Mouse (Mus musculus) neural tube, embryonic 12.5 days (tissue): ENCODE measurements around the gene Arhgef10l. TPM values are rescaled to one million over a fixed set of nuclear protein-coding genes. Genes with fewer than 3 reads are reported as not detected.
"Not testable (repeated sequence)": the region's sequence is repeated elsewhere in the genome, so short reads cannot be mapped to it uniquely, and the experiment has no call there.

Experiments used
- ATAC-seq: fragments of 200-750 bp; cut with Nextera tagmentation; 2 replicates; pipeline ENCODE4 v1.8.0; 2017; ENCODE audit warnings: low read depth, mild to moderate bottlenecking, moderate TSS enrichment, moderate library complexity; ENCODE audit not compliant: low FRiP score
- H3K27ac ChIP-seq: fragments of 300-500 bp; sonication (generic); 2 replicates; pipeline ENCODE4 v1.5.1; 2016
- H3K27me3 ChIP-seq: fragments of 300-500 bp; sonication (generic); replicated peaks from 2 replicates; pipeline ENCODE4 v1.6.1; 2016; ENCODE audit warnings: mild to moderate bottlenecking
- H3K36me3 ChIP-seq: fragments of 300-500 bp; sonication (generic); 2 replicates; pipeline ENCODE4 v1.6.1; 2016; ENCODE audit warnings: mild to moderate bottlenecking
- H3K4me1 ChIP-seq: fragments of 300-500 bp; sonication (generic); 2 replicates; pipeline ENCODE4 v1.6.1; 2016
- H3K4me2 ChIP-seq: fragments of 300-500 bp; sonication (generic); replicated peaks from 2 replicates; pipeline ENCODE4 v1.6.1; 2016; ENCODE audit warnings: mild to moderate bottlenecking
- H3K4me3 ChIP-seq: fragments of 300-500 bp; sonication (generic); 2 replicates; pipeline ENCODE4 v1.5.1; 2016
- H3K9ac ChIP-seq: fragments of 300-500 bp; sonication (generic); 2 replicates; pipeline ENCODE4 v1.6.1; 2016; ENCODE audit warnings: mild to moderate bottlenecking
- H3K9me3 ChIP-seq: fragments of 300-500 bp; sonication (generic); 2 replicates; pipeline ENCODE4 v1.6.1; 2016; ENCODE audit warnings: mild to moderate bottlenecking
- WGBS: fragments of 180-500 bp; shearing (Covaris S2); methylation state at CpG from one replicate; pipeline ENCODE4 v1.1.7; 2016; 5-methylcytosine and 5-hydroxymethylcytosine counted together
- polyA plus RNA-seq: library from polyadenylated mRNA; unstranded; fragments of >200 nt; fragmentation: Nextera tagmentation; extraction: Ambion mirVana; gene quantifications from 2 replicates; pipeline ENCODE4 v1.2.1, GENCODE M21; 2016

Arhgef10l gene
- polyA plus RNA-seq, 1 experiment from 2014 or later: 38.8 TPM

GRCm38 (mm10) chr4:140564459-140564858 is 101.4 kb downstream of the Arhgef10l start:
- WGBS: 91% methylated on average over 1 of the region's 1 CpGs
- H3K4me1 ChIP-seq, H3K27me3 ChIP-seq, H3K4me3 ChIP-seq, H3K27ac ChIP-seq, H3K9me3 ChIP-seq, H3K9ac ChIP-seq, ATAC-seq, H3K4me2 ChIP-seq: not testable (repeated sequence)
- H3K36me3 ChIP-seq: peaks cover 97% of the 10 kb centered on the region

DNA sequence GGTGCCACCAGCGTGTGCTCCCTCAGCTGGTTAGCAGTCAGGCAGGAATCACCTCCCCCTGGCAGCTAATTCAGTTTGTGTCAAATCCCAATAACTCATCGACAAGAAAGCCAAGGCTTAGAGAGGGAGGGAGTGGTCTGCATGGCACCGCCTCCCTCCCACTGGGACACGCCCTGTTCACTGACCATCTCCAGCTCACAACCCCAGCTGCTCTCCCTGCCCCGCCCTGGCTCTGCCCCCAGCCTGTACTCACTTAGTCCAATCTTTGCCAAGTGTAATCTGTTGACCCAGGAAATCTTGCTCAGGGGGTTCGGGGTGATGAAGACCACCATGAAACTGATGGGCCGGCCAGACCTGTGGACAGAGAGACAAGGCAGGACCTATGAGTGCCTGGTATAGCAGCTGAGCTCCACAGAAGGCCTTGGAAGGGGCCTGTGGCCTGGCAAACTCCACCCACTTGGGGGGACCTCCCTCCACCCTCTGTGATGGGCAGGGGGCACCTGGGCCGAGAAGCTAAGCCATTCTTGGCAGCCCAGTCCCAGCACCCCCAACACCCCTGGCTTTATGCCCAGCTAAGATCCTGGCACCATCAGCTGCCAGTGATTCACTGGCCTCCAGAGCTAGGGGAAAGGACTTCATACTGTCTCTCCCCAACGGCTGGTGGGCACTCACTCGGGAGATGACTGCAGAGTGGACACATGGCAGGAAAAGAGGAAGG is 103.2 kb downstream of the Arhgef10l start:
- H3K36me3 ChIP-seq: peaks cover 95% of the 10 kb centered on the region
- H3K4me3 ChIP-seq: no peak overlapping the region
- no peak overlapping the region for H3K9ac ChIP-seq
- no peaks in the 10 kb centered on the region for H3K4me1 ChIP-seq
- H3K9me3 ChIP-seq: peaks cover 9% of the 10 kb centered on the region; the same call in 1 of the 2 replicates
- no peak for ATAC-seq
- H3K27me3 ChIP-seq: no peaks in the 10 kb centered on the region
- WGBS: 87% methylated on average over 10 of the region's 10 CpGs
- no peak overlapping the region for H3K4me2 ChIP-seq
- no peak overlapping the region for H3K27ac ChIP-seq

- Histone ChIP-seq H3K4me1 (0 out of 2 replicates have a peak, but pooled peaks cover under 1% of the 10 kb centered on the region), H3K9ac (no peak overlapping the region), H3K27ac (no peak overlapping the region), H3K9me3 (peaks cover 9% of the 10 kb centered on the region; the same call in 1 of the 2 replicates), H3K4me3 (no peak overlapping the region), H3K36me3 (peaks cover 95% of the 10 kb centered on the region), H3K4me2 (no peak overlapping the region), H3K27me3 (no peaks in the 10 kb centered on the region)
- 100% methylated on average over 3 of the region's 3 CpGs for WGBS
- ATAC-seq: no peak
These were observed 104.1 kb downstream of the Arhgef10l start for GRCm38 (mm10) chr4:140561744-140562143.

DNA sequence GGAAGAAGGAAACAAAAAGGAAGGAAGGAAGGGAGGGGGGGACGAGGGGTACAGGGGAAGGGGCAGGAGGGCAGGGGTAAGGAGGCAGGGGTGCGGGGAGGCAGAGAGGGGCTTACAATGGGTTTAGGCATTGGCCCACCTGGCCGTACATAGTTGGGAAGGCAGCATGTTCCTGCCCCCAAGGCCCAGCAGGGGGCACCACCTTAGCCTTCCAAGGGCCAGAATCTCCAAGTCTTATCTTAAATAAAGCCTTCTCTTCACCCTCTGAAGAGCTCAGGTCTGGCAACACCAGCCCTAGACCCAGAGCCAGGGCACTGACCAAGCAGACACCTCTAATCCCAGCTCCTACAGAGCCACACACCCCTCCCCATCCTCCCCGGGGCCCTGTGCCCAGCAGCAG is 106.0 kb downstream of the Arhgef10l start:
- no peaks in the 10 kb centered on the region for H3K27me3 ChIP-seq
- whole genome bisulfite sequencing: 83% methylated on average over 4 of the region's 4 CpGs
- no peak for ATAC-seq
- 0 out of 2 replicates have a peak, but pooled peaks cover 2% of the 10 kb centered on the region for H3K4me1 ChIP-seq
- peaks cover 86% of the 10 kb centered on the region for H3K36me3 ChIP-seq
- no peak overlapping the region for H3K9ac ChIP-seq
- no peak overlapping the region for H3K4me3 ChIP-seq
- peaks cover 9% of the 10 kb centered on the region; the same call in 1 of the 2 replicates for H3K9me3 ChIP-seq
- no peak overlapping the region for H3K4me2 ChIP-seq
- H3K27ac ChIP-seq: no peak overlapping the region

GRCm38 (mm10) chr4:140558193-140558592 is 107.6 kb downstream of the Arhgef10l start:
- WGBS: 85% methylated on average over 5 of the region's 5 CpGs
- H3K27me3 ChIP-seq: no peaks in the 10 kb centered on the region
- no peak overlapping the region for H3K9ac ChIP-seq
- peaks cover 82% of the 10 kb centered on the region for H3K36me3 ChIP-seq
- no peak overlapping the region for H3K4me3 ChIP-seq
- H3K4me1 ChIP-seq: 0 out of 2 replicates have a peak, but pooled peaks cover 2% of the 10 kb centered on the region
- no peak for ATAC-seq
- no peak overlapping the region for H3K4me2 ChIP-seq
- H3K9me3 ChIP-seq: peaks cover 9% of the 10 kb centered on the region; the same call in 1 of the 2 replicates
- no peak overlapping the region for H3K27ac ChIP-seq

- Histone ChIP-seq H3K4me1 (0 out of 2 replicates have a peak, but pooled peaks cover 2% of the 10 kb centered on the region), H3K9ac (no peak overlapping the region), H3K4me3 (no peak overlapping the region), H3K36me3 (peaks cover 82% of the 10 kb centered on the region), H3K4me2 (no peak overlapping the region), H3K9me3 (peaks cover 4% of the 10 kb centered on the region; the same call in 1 of the 2 replicates), H3K27me3 (no peaks in the 10 kb centered on the region), H3K27ac (no peak overlapping the region)
- WGBS: 79% methylated on average over 10 of the region's 10 CpGs
- ATAC-seq: no peak
These were observed 109.3 kb downstream of the Arhgef10l start for GRCm38 (mm10) chr4:140556561-140556960.

GRCm38 (mm10) chr4:140555273-140555672 is 110.5 kb downstream of the Arhgef10l start:
- Histone ChIP-seq H3K4me3 (no peak overlapping the region), H3K4me1 (0 out of 2 replicates have a peak, but pooled peaks cover 2% of the 10 kb centered on the region), H3K4me2 (no peak overlapping the region)

DNA sequence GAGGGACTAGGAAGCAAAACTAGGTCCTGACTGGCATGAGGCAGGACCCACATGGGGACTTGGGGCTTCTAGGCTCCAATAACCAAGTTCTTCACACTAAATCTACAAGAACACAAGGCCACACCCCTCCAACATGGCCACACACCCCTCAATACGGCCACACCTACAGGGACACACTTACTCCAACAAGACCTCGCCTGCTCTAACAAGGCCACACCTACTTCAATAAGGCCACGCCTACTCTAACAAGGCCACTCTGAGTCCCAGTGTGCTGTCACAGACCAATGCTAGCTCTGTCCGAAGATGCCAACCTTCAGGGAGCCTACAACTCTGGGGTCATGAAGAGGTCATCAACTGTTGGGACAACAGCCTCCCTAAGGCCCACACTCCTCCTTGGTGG is 111.3 kb downstream of the Arhgef10l start:
- Histone ChIP-seq H3K9ac (no peak overlapping the region), H3K27me3 (no peaks in the 10 kb centered on the region), H3K4me2 (no peak overlapping the region), H3K9me3 (no peaks in the 10 kb centered on the region), H3K27ac (no peak overlapping the region), H3K4me1 (0 out of 2 replicates have a peak, but pooled peaks cover 2% of the 10 kb centered on the region), H3K36me3 (peaks cover 82% of the 10 kb centered on the region), H3K4me3 (no peak overlapping the region)
- no peak for ATAC-seq
- WGBS: 82% methylated on average over 4 of the region's 4 CpGs

More at GRCm38 (mm10) chr4:140555273-140555672, 110.5 kb downstream of the Arhgef10l start:
- H3K36me3 ChIP-seq: peaks cover 82% of the 10 kb centered on the region
- no peaks in the 10 kb centered on the region for H3K9me3 ChIP-seq
- no peaks in the 10 kb centered on the region for H3K27me3 ChIP-seq
- no peak for ATAC-seq
- 55% methylated on average over 7 of the region's 7 CpGs for WGBS
- H3K9ac ChIP-seq: no peak overlapping the region
- H3K27ac ChIP-seq: no peak overlapping the region

- 0 out of 2 replicates have a peak, but pooled peaks cover 2% of the 10 kb centered on the region for H3K4me1 ChIP-seq
- no peak overlapping the region for H3K27ac ChIP-seq
- ATAC-seq: no peak
- no peaks in the 10 kb centered on the region for H3K27me3 ChIP-seq
- WGBS: 91% methylated on average over 17 of the region's 17 CpGs
- peaks cover 78% of the 10 kb centered on the region for H3K36me3 ChIP-seq
- no peak overlapping the region for H3K4me3 ChIP-seq
- no peaks in the 10 kb centered on the region for H3K9me3 ChIP-seq
- H3K4me2 ChIP-seq: no peak overlapping the region
- H3K9ac ChIP-seq: no peak overlapping the region
These were observed 114.0 kb downstream of the Arhgef10l start for GRCm38 (mm10) chr4:140551766-140552165.

GRCm38 (mm10) chr4:140550670-140551069 is 115.1 kb downstream of the Arhgef10l start:
- H3K9me3 ChIP-seq: no peaks in the 10 kb centered on the region
- H3K36me3 ChIP-seq: peaks cover 79% of the 10 kb centered on the region
- WGBS: 95% methylated on average over 6 of the region's 6 CpGs

GRCm38 (mm10) chr4:140549975-140550374 is 115.8 kb downstream of the Arhgef10l start:
- ATAC-seq: peak; percentile 45; the same call in 1 of the 2 replicates
- H3K27ac ChIP-seq: no peak overlapping the region
- no peak overlapping the region for H3K4me2 ChIP-seq
- H3K9me3 ChIP-seq: no peaks in the 10 kb centered on the region
- H3K27me3 ChIP-seq: no peaks in the 10 kb centered on the region
- H3K4me3 ChIP-seq: no peak overlapping the region
- peaks cover 79% of the 10 kb centered on the region for H3K36me3 ChIP-seq
- H3K4me1 ChIP-seq: no peaks in the 10 kb centered on the region
- 78% methylated on average over 12 of the region's 12 CpGs for WGBS
- H3K9ac ChIP-seq: no peak overlapping the region

More at GRCm38 (mm10) chr4:140550670-140551069, 115.1 kb downstream of the Arhgef10l start:
- Histone ChIP-seq H3K27ac (no peak overlapping the region), H3K4me1 (no peaks in the 10 kb centered on the region), H3K9ac (no peak overlapping the region), H3K4me2 (no peak overlapping the region), H3K27me3 (no peaks in the 10 kb centered on the region), H3K4me3 (no peak overlapping the region)
- no peak for ATAC-seq

DNA sequence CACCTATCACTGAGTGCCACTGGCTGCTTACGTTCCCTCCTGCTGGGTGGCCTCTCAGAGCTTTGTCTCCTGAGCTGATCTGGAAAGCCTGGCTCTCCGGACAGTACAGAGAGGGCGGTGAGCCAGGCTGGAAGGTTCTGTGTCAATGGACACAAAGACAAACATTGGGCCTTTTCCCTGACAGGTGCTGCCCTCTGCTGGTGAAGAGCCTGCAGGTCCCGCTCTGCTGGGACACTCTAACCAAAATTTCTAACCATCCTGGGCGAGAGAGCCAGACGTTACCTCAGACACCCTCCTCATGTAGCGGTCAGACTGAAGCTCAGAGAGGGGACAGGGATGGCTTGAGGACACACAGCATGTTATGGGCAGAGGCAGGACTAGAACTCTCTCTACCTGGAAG is 118.3 kb downstream of the Arhgef10l start:
- H3K4me2 ChIP-seq: no peak overlapping the region
- H3K36me3 ChIP-seq: peaks cover 81% of the 10 kb centered on the region
- no peak overlapping the region for H3K4me3 ChIP-seq
- no peaks in the 10 kb centered on the region for H3K9me3 ChIP-seq
- no peak overlapping the region for H3K9ac ChIP-seq
- no peaks in the 10 kb centered on the region for H3K27me3 ChIP-seq
- 29% methylated on average over 7 of the region's 7 CpGs for WGBS
- 0 out of 2 replicates have a peak, but pooled peaks have one; percentile 23 for ATAC-seq
- no peak overlapping the region for H3K27ac ChIP-seq
- H3K4me1 ChIP-seq: no peaks in the 10 kb centered on the region
